Mouse (Mus musculus) liver, embryonic 15.5 days (tissue): ENCODE measurements around the gene Dirc2. TPM values are rescaled to one million over a fixed set of nuclear protein-coding genes. Genes with fewer than 3 reads are reported as not detected.

ENCODE experiments used
- ATAC-seq: fragments of 200-750 bp; cut with Nextera tagmentation; 2 replicates; pipeline ENCODE4 v1.8.0; 2017; ENCODE audit warnings: moderate number of reproducible peaks, mild to moderate bottlenecking, moderate library complexity; ENCODE audit not compliant: insufficient read depth
- H3K27ac ChIP-seq: fragments of 300-500 bp; sonication (generic); replicated peaks from 2 replicates; pipeline ENCODE4 v1.5.1; 2015; ENCODE audit warnings: mild to moderate bottlenecking, inconsistent platforms
- H3K27me3 ChIP-seq: fragments of 300-500 bp; sonication (generic); 2 replicates; pipeline ENCODE4 v1.6.1; 2015; ENCODE audit warnings: mild to moderate bottlenecking, inconsistent platforms
- H3K36me3 ChIP-seq: fragments of 300-500 bp; sonication (generic); replicated peaks from 2 replicates; pipeline ENCODE4 v1.6.1; 2015; ENCODE audit warnings: moderate library complexity, mild to moderate bottlenecking, inconsistent platforms
- H3K4me1 ChIP-seq: fragments of 300-500 bp; sonication (generic); replicated peaks from 2 replicates; pipeline ENCODE4 v1.6.1; 2015; ENCODE audit warnings: inconsistent platforms
- H3K4me2 ChIP-seq: fragments of 300-500 bp; sonication (generic); 2 replicates; pipeline ENCODE4 v1.6.1; 2015; ENCODE audit warnings: moderate library complexity, mild to moderate bottlenecking, inconsistent platforms
- H3K4me3 ChIP-seq: fragments of 300-500 bp; sonication (generic); replicated peaks from 2 replicates; pipeline ENCODE4 v1.5.1; 2015; ENCODE audit warnings: mild to moderate bottlenecking, inconsistent platforms
- H3K9ac ChIP-seq: fragments of 300-500 bp; sonication (generic); 2 replicates; pipeline ENCODE4 v1.6.1; 2015; ENCODE audit warnings: moderate library complexity, mild to moderate bottlenecking, inconsistent platforms
- H3K9me3 ChIP-seq: fragments of 300-500 bp; sonication (generic); replicated peaks from 2 replicates; pipeline ENCODE4 v1.6.1; 2016; ENCODE audit warnings: inconsistent platforms
- WGBS: fragments of 180-500 bp; shearing (Covaris S2); methylation state at CpG from one replicate; pipeline ENCODE4 v1.1.7; 2015; ENCODE audit warnings: mixed read lengths; ENCODE audit not compliant: insufficient replicate concordance; 5-methylcytosine and 5-hydroxymethylcytosine counted together
- polyA plus RNA-seq: library from polyadenylated mRNA; unstranded; fragments of >200 nt; fragmentation: Nextera tagmentation; extraction: Ambion mirVana; gene quantifications from 2 replicates; pipeline ENCODE4 v1.2.1, GENCODE M21; 2015

Dirc2 gene
- polyA plus RNA-seq, 1 experiment from 2014 or later: 5.0 TPM

GRCm38 (mm10) chr16:35738096-35738767 lies 30.9 kb downstream of the Dirc2 start:
- Histone ChIP-seq H3K4me1 (peaks cover 18% of the 10 kb centered on the region), H3K36me3 (peaks cover 19% of the 10 kb centered on the region), H3K27me3 (no peaks in the 10 kb centered on the region), H3K4me3 (no peak overlapping the region), H3K4me2 (no peak overlapping the region), H3K9ac (no peak overlapping the region), H3K27ac (0 out of 2 replicates have a peak overlapping the region, but pooled peaks have one; percentile 19), H3K9me3 (no peaks in the 10 kb centered on the region)
- no peak for ATAC-seq
- WGBS: 87% methylated on average over 7 of the region's 7 CpGs

GRCm38 (mm10) chr16:35734038-35734437 lies 35.1 kb downstream of the Dirc2 start:
- no peaks in the 10 kb centered on the region for H3K27me3 ChIP-seq
- H3K27ac ChIP-seq: no peak overlapping the region
- no peaks in the 10 kb centered on the region for H3K9me3 ChIP-seq
- peaks cover 6% of the 10 kb centered on the region for H3K4me1 ChIP-seq
- H3K4me3 ChIP-seq: no peak overlapping the region
- no peak overlapping the region for H3K9ac ChIP-seq
- H3K4me2 ChIP-seq: no peak overlapping the region
- peaks cover 38% of the 10 kb centered on the region for H3K36me3 ChIP-seq
- ATAC-seq: no peak
- 11% methylated on average over 6 of the region's 6 CpGs for WGBS

GRCm38 (mm10) chr16:35732096-35732495 lies 37.1 kb downstream of the Dirc2 start:
- Histone ChIP-seq H3K9me3 (no peaks in the 10 kb centered on the region), H3K9ac (no peak overlapping the region), H3K27me3 (no peaks in the 10 kb centered on the region), H3K4me3 (no peak overlapping the region), H3K27ac (no peak overlapping the region), H3K4me1 (peaks cover 5% of the 10 kb centered on the region; the same call in 1 of the 2 replicates), H3K4me2 (no peak overlapping the region), H3K36me3 (peaks cover 49% of the 10 kb centered on the region)
- ATAC-seq: no peak
- WGBS: 84% methylated on average over 7 of the region's 7 CpGs

GRCm38 (mm10) chr16:35729151-35729738 lies 39.9 kb downstream of the Dirc2 start:
- peaks cover 2% of the 10 kb centered on the region; the same call in 1 of the 2 replicates for H3K4me1 ChIP-seq
- no peak overlapping the region for H3K27ac ChIP-seq
- no peaks in the 10 kb centered on the region for H3K27me3 ChIP-seq
- no peak overlapping the region for H3K4me2 ChIP-seq
- WGBS: 77% methylated on average over 8 of the region's 8 CpGs
- H3K9me3 ChIP-seq: no peaks in the 10 kb centered on the region
- no peak for ATAC-seq
- H3K9ac ChIP-seq: no peak overlapping the region
- no peak overlapping the region for H3K4me3 ChIP-seq
- H3K36me3 ChIP-seq: peaks cover 43% of the 10 kb centered on the region; the same call in 1 of the 2 replicates

- Histone ChIP-seq H3K4me2 (no peak overlapping the region), H3K36me3 (peaks cover 33% of the 10 kb centered on the region), H3K27ac (no peak overlapping the region), H3K4me1 (no peaks in the 10 kb centered on the region), H3K27me3 (no peaks in the 10 kb centered on the region), H3K4me3 (no peak overlapping the region), H3K9ac (no peak overlapping the region), H3K9me3 (no peaks in the 10 kb centered on the region)
- WGBS: 69% methylated on average over 2 of the region's 2 CpGs
- no peak for ATAC-seq
Measured at GRCm38 (mm10) chr16:35726601-35727000, 42.6 kb downstream of the Dirc2 start.

- H3K36me3 ChIP-seq: peaks cover 33% of the 10 kb centered on the region
- H3K9ac ChIP-seq: no peak overlapping the region
- no peaks in the 10 kb centered on the region for H3K27me3 ChIP-seq
- no peak overlapping the region for H3K4me3 ChIP-seq
- H3K4me1 ChIP-seq: no peaks in the 10 kb centered on the region
- H3K9me3 ChIP-seq: no peaks in the 10 kb centered on the region
- ATAC-seq: no peak
- WGBS: 84% methylated on average over 6 of the region's 6 CpGs
- H3K27ac ChIP-seq: no peak overlapping the region
- H3K4me2 ChIP-seq: no peak overlapping the region
Measured at GRCm38 (mm10) chr16:35724561-35724960, 44.6 kb downstream of the Dirc2 start.

- no peak for ATAC-seq
- 74% methylated on average over 5 of the region's 5 CpGs for WGBS
- Histone ChIP-seq H3K4me2 (no peak overlapping the region), H3K27ac (no peak overlapping the region), H3K9ac (no peak overlapping the region), H3K27me3 (no peaks in the 10 kb centered on the region), H3K36me3 (peaks cover 39% of the 10 kb centered on the region), H3K4me1 (no peaks in the 10 kb centered on the region), H3K9me3 (no peaks in the 10 kb centered on the region), H3K4me3 (no peak overlapping the region)
Measured at GRCm38 (mm10) chr16:35717761-35718160, 51.4 kb downstream of the Dirc2 start.

GRCm38 (mm10) chr16:35716257-35716656 lies 52.9 kb downstream of the Dirc2 start:
- no peaks in the 10 kb centered on the region for H3K4me1 ChIP-seq
- no peak overlapping the region for H3K27ac ChIP-seq
- no peak overlapping the region for H3K9ac ChIP-seq
- no peak overlapping the region for H3K4me3 ChIP-seq
- no peaks in the 10 kb centered on the region for H3K9me3 ChIP-seq
- no peak overlapping the region for H3K4me2 ChIP-seq
- 74% methylated on average over 3 of the region's 3 CpGs for WGBS
- H3K36me3 ChIP-seq: peaks cover 29% of the 10 kb centered on the region; the same call in 1 of the 2 replicates
- no peaks in the 10 kb centered on the region for H3K27me3 ChIP-seq
- no peak for ATAC-seq

- no peaks in the 10 kb centered on the region for H3K4me1 ChIP-seq
- H3K9me3 ChIP-seq: no peaks in the 10 kb centered on the region
- ATAC-seq: no peak
- WGBS: 75% methylated on average over 5 of the region's 5 CpGs
- no peak overlapping the region for H3K4me3 ChIP-seq
- H3K4me2 ChIP-seq: no peak overlapping the region
- peaks cover 29% of the 10 kb centered on the region; the same call in 1 of the 2 replicates for H3K36me3 ChIP-seq
- no peaks in the 10 kb centered on the region for H3K27me3 ChIP-seq
- no peak overlapping the region for H3K9ac ChIP-seq
- H3K27ac ChIP-seq: no peak overlapping the region
Measured at GRCm38 (mm10) chr16:35715771-35716170, 53.4 kb downstream of the Dirc2 start.

- Histone ChIP-seq H3K4me3 (no peak overlapping the region), H3K9me3 (no peaks in the 10 kb centered on the region), H3K27me3 (no peaks in the 10 kb centered on the region), H3K4me2 (no peak overlapping the region), H3K4me1 (no peaks in the 10 kb centered on the region), H3K9ac (no peak overlapping the region), H3K36me3 (peaks cover 29% of the 10 kb centered on the region; the same call in 1 of the 2 replicates), H3K27ac (no peak overlapping the region)
- ATAC-seq: no peak
- 52% methylated on average over 6 of the region's 6 CpGs for WGBS
Measured at GRCm38 (mm10) chr16:35715350-35715749, 53.8 kb downstream of the Dirc2 start.

GRCm38 (mm10) chr16:35714689-35715088 lies 54.5 kb downstream of the Dirc2 start:
- 82% methylated on average over 7 of the region's 7 CpGs for WGBS
- peaks cover 29% of the 10 kb centered on the region; the same call in 1 of the 2 replicates for H3K36me3 ChIP-seq
- no peaks in the 10 kb centered on the region for H3K9me3 ChIP-seq
- no peak overlapping the region for H3K27ac ChIP-seq
- no peak for ATAC-seq
- H3K4me2 ChIP-seq: no peak overlapping the region
- H3K4me3 ChIP-seq: no peak overlapping the region
- no peak overlapping the region for H3K9ac ChIP-seq
- no peaks in the 10 kb centered on the region for H3K4me1 ChIP-seq
- no peaks in the 10 kb centered on the region for H3K27me3 ChIP-seq
